Mouse (Mus musculus): ENCODE measurements at regions not wholly inside any gene's neighbourhood (a gene's known extent, or its start where the extent isn't known, plus 50 kb on each side); places are given as distances from the start of the nearest gene placed in this dataset.

GRCm38 (mm10) chr7:90049831-90050237 lies 69.1 kb upstream of the Eed start:
- no peak for TF ChIP-seq CTCF (IDR thresholded peaks at IDR 0.05; ENCODE audit: low read depth, low read length)
- no peak for TF ChIP-seq TAL1 (conservative IDR thresholded peaks at IDR 0.05; ENCODE audit: low read depth, low read length)
- TF ChIP-seq GATA1 (IDR thresholded peaks at IDR 0.05; ENCODE audit: borderline replicate concordance, low read length): no peak
- no peak for TF ChIP-seq GATA2 (IDR thresholded peaks at IDR 0.05; ENCODE audit: borderline replicate concordance, low read depth, low read length)
- no peak for TF ChIP-seq POLR2AphosphoS5 (IDR thresholded peaks at IDR 0.05; ENCODE audit: insufficient replicate concordance, low read depth, low read length)
